Mouse (Mus musculus) megakaryocyte, adult 5-6 weeks (primary cell): ENCODE results near the gene Auts2. TPM values are rescaled to one million over a fixed set of nuclear protein-coding genes. Genes with fewer than 3 reads are reported as not detected.
A peak's percentile ranks its signal among the peaks of the same experiment; 100 is the strongest.

Source experiments
- ATAC-seq: 2 replicates; pipeline ENCODE4 v1.8.0; 2016; ENCODE audit warnings: mild to moderate bottlenecking, inconsistent platforms; ENCODE audit not compliant: poor library complexity, severe bottlenecking
- total RNA-seq, 2 experiments: library from RNA; stranded (forward) in 1 of 2; stranded (reverse) in 1 of 2; fragments of 153-499, 151-499 nt in 1 of 2; fragments of 221-1000, 200-1000 nt in 1 of 2; gene quantifications; 2 replicates each; pipeline versions ENCODE4 v1.2.3 to v1.2.4; 2015 to 2017

The Auts2 gene
- total RNA-seq, 2 experiments from 2014 or later, result 0.42 to 1.1 TPM

- no peak for ATAC-seq
Observed at GRCm38 (mm10) chr5:131819251-131819691, 723.9 kb downstream of the Auts2 start.

- no peak for ATAC-seq
Observed at GRCm38 (mm10) chr5:131815498-131815897, 727.6 kb downstream of the Auts2 start.

- ATAC-seq, result no peak
Observed at GRCm38 (mm10) chr5:131814503-131815003, 728.6 kb downstream of the Auts2 start.

DNA sequence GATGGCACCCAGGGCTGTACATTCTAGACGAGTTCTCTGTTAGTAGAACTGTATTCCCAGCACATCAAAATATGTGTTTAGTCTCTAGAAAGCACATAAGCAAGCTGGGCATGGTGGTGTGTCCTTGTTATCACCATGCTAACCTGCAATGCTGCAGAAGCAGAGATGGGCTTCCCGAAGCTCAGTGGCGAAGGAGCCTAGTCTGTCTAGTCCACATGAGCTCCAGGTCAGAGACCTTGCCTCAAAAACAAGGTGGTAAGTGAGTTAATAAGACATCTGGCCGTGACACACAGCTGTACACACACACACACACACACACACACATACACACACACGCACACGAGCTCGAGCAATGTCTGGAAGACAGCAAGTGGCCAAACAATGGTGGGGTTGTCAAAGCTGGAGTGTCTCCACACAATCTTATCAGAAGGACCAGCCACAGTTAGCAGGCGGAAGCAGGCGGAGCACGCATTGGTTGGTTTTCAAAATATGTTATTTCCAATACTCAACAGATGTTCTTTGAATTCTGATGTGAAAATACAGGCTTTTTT is 729.1 kb downstream of the Auts2 start:
- ATAC-seq, result no peak

GRCm38 (mm10) chr5:131813331-131813781 is 729.8 kb downstream of the Auts2 start:
- ATAC-seq, result no peak

GRCm38 (mm10) chr5:131812483-131813063 is 730.6 kb downstream of the Auts2 start:
- no peak for ATAC-seq

- ATAC-seq, result peak; percentile 66
Observed at GRCm38 (mm10) chr5:131806350-131806749, 736.8 kb downstream of the Auts2 start.

- no peak for ATAC-seq
Observed at GRCm38 (mm10) chr5:131805277-131805676, 737.9 kb downstream of the Auts2 start.

DNA sequence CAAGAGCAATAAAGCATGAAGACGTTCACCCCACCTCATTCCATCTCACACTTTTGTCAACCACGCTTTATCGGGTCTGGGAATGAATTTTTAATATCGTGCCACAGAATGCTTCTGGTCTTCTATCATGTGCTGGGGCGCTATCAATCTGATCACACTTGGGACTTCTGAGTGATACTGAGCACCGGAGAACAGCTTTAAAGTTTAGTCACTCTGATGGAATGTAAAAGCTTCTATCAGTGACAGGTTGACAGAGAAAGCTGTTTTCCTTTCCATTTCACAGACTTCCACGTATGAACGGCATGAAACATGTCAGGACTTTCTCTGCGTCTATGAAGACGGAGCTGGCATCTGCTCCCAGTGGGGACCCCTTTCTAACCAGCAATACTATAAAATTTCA is 739.5 kb downstream of the Auts2 start:
- no peak for ATAC-seq

GRCm38 (mm10) chr5:131802340-131803036 is 740.7 kb downstream of the Auts2 start:
- no peak for ATAC-seq

GRCm38 (mm10) chr5:131801924-131802323 is 741.2 kb downstream of the Auts2 start:
- no peak for ATAC-seq

- no peak for ATAC-seq
Observed at GRCm38 (mm10) chr5:131798373-131798772, 744.8 kb downstream of the Auts2 start.

- ATAC-seq, result no peak
Observed at GRCm38 (mm10) chr5:131797044-131797443, 746.1 kb downstream of the Auts2 start.

- peak; percentile 43 for ATAC-seq
Observed at GRCm38 (mm10) chr5:131794411-131795133, 748.6 kb downstream of the Auts2 start.

DNA sequence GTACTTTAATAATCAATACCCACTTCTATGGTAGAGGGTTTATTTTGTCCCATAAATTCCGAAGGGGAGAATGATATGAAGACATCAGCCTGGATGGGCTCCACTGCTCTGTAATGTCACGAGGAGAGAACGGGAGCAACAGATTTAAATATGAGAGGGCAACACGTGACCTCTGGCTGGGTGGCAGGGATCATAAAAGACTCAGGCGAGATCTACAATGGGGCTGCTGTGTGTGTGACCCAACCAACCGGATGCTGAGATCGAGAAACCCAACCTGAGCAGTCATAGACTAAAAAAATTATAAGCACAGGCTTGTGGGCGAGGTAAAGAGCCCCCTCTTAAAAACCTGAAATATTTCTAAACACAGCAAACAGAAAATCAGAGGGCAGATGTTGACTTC is 753.5 kb downstream of the Auts2 start:
- no peak for ATAC-seq

DNA sequence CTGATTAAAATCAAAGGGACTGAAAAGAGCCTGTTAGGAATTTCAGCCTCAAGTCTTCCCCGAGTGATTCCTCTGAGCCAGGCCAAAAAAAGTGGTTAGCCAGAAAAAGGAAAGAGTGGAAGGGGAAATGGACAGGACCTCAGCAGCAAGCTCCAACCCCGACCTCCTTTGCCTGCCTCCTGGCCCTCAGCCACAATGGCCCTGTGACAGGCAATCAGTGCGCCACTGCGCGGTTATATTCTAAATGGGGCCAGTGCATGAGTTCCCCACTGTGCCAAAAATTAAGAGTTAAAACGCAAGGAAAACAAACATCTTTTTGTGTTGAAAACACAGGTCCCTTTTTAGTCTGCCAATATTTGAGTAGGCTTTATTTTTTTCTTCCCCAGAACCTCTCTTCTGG is 755.1 kb downstream of the Auts2 start:
- no peak for ATAC-seq

DNA sequence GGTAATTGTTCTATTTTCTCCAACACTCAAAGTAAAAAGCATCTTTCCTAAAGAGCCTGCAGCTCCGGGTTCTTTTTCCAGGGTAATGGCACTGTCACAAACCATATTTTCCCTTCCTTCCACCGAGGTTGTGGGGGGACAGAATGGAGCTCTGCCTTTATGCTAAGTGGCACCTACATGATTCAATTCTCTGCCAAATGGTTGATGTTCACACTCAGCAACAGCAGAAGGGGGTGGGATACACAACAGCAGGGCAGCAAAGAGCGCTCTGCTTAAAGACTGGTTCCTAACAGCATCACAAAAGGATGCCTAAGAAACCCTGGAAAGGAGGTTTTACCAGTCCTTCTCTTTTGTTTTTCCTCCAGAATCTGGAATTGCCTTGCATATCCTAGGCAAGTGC is 759.9 kb downstream of the Auts2 start:
- ATAC-seq, result no peak

DNA sequence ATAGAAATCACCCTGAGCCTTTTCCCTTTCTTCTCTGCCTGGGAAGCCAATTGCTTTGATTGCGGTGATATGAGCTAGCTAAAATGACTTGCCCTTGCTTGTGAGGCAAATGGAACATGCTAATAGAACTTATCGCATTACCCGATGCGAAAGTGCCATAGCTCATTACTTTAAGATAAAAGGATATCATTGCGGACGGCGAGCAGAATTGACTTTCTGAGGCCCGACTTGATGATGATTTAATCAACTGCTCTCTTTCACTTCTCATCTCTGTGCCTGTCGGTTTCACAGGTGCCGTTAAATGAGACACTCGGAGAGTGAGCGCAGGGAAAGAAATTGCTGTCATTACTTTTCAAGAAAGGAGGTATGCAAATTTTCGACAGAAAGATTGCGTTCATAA is 762.1 kb downstream of the Auts2 start:
- ATAC-seq, result no peak

DNA sequence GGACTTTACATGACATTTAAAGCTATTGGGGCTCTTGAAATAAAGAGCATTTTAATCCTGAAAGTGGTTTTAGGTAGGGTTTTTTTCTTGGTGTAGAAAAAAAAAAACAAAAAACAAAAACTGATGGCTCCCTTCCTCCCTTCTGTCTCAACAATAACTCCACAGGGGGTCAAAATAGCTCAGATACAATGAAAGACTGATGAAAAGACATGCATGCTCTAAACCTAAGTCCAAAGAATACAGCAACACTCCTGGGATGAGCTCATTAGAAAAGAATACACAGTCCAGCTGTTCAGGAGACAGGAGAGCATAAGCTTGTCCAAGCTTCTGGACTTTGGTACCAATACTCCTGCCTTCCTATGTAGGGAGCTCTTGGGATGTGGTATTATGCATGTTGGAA is 764.0 kb downstream of the Auts2 start:
- no peak for ATAC-seq

DNA sequence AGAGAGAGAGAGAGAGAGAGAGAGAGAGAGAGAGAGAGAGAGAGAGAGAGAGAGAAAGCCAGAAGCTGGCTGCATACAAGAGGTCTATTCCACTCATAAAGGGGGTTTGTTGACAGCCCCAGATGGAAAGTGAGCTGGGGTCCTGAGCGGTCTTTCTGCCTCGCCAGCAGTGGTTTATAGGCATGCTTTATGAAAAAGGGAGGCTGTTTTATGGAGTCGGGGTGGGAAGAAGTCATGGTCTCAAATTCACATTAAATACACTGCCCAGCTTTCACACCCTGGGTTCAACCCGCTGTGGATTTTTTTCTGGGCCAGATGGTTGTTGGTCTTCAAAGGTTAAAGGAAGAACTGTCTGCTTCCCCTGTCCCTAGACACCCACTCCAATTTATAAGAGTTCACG is 767.5 kb downstream of the Auts2 start:
- no peak for ATAC-seq

DNA sequence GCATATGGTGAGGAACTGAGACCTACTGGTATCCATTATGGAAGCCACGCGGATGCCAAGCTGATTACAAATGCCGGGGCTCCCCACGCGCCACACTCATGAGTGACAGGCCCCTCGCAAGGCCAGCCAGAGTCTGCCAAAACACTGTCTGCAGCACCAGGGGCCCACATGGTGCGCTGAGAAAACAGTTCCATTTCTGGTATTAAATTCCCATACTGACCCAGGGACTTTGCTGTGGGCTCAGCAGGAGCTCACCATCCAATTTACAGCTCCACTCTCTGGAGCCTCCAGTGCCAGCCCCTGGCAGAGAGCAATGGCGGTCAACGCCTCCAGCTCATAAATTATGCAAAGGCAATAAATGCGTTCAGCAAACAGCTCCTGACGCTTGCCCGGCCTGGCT is 767.9 kb downstream of the Auts2 start:
- no peak for ATAC-seq
